Mouse (Mus musculus) left cerebral cortex, postnatal 10 days (tissue): Measurements from ENCODE around the gene Olfr221. TPM values are rescaled to one million over a fixed set of nuclear protein-coding genes. Genes with fewer than 3 reads are reported as not detected.
A peak's percentile ranks its signal among the peaks of the same experiment; 100 is the strongest.

ENCODE experiments used
- DNase-seq, 2 experiments: peaks; one replicate each; pipeline ENCODE4 v3.0.0; 2021 to 2022; ENCODE audit warnings: low spot score in 2 of 2, mixed read lengths in 1 of 2; ENCODE audit errors: extremely low spot score in 1 of 2
- intact Hi-C: fragments of 180-260 bp; cut with DNase I; formaldehyde crosslinking; loops from one replicate; pipeline ENCODE4 v1.15.1; 2025
- total RNA-seq, 2 experiments: library from RNA; stranded (reverse); gene quantifications; 2 replicates each; pipeline ENCODE4 v1.2.3; 2021

Olfr221 gene
- total RNA-seq, 2 experiments from 2014 or later = not detected

GRCm38 (mm10) chr14:52009361-52009760 lies 32.9 kb downstream of the Olfr221 start:
- intact Hi-C loops = no loop called here
- DNase-seq = no peak

DNA sequence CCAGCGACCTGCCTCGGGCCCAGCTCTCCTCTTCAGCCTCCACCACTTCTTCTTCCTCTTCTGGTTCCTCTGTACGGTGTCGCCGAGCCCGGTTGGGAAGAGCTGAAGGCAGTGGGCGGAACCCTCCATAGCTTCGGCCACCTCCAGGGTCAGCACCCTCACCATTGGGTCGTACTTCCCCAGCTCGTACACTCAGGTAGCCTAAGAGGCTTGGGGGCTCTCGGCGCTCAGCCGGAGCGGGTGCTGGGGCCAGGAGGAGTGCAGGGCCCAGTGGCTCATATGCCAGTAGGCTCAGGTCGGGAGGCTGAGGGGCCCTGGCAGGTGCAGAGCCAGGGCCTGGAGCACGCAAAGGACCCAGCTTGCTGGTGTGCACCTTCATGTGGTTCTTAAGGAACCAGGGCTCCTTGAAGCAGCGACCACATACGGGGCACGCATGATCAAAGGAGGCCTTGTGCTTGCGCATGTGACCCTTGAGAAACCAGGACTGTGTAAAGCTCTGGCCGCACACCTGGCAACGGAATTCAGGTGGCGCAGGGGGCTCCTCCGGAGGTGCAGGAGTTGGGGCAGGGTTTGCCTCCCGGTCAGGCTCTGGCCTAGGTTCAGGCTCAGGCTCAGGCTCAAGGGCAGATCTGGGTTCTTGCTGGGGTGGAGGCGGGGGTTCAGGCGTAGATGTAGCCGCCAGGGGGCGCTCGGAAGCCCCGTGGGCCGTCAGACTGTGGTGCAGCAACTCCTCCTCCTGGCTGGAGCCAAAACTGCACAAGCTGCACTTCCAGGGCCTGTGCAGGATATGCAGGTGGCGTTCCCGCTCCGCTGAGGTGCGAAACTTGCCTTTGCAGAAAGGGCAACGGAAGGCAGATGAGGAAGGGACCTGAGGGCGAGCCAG lies 33.7 kb downstream of the Olfr221 start:
- intact Hi-C loops = no loop called here
- peak; percentile 84 to 92 for DNase-seq

DNA sequence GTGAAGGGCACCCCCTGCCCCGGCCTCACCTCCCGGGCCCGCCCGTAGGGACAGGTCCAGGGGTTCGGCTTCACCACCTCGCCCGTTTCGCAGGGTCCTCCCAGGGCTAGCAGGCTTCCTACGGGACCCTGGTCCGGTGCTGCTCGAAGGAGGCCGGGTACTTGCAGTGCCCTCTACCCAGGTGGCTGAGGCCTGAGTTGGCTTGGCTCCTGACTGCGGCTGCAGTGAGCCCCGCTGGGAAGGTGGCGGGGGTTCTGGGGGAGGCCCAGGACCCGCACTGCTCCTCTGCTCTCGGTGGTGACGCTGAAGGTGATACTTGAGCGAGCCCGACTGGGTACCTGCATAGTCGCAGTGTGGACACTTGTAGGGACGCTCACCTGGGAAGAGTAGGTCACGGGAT lies 35.5 kb downstream of the Olfr221 start:
- intact Hi-C loops = no loop called here
- peak in 1 of 2 experiments; percentile 45 for DNase-seq

- intact Hi-C loops = no loop called here
- peak in 1 of 2 experiments; percentile 49 for DNase-seq
These were observed 36.0 kb downstream of the Olfr221 start for GRCm38 (mm10) chr14:52006241-52006640.

DNA sequence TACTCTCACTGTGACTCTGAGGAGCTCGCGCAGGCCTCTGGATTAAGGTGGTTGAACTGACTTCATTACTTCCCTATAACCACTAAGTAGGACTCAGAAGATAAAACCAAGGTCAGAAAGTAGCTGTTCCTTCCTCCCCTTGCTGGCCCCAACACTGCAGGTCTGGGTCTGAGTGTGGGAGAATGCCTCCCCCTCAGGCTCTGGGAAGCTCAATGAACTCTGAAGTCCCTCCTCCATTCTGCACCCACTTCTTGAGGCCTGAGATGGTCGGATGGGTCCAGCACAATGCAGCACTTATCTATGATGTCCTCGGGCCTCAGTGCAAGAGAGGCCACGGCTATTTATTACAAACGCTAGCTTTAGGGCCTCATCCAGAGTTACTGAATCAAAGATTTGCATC lies 36.6 kb downstream of the Olfr221 start:
- intact Hi-C loops = no loop called here

DNA sequence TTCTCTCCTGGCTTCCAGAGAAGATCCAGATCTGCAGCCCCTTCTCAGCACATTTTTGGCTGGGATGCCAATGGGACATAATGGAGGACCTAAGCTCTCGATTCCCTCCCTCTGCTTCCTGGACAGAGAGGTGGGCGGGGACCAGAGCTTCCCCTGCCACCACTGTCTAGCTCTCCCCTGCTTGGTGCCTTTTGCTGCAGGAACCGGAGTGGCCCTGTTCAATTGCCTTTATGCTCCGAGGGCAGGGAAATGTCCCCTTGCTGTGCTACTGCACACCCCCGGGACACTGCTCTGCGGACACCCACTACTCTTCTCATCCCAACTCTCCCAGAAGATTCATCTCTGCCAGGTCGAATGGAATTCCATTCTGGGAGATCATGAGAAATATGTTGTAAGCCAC lies 37.1 kb downstream of the Olfr221 start:
- no peak for DNase-seq
- intact Hi-C loops = no loop called here

More for the DNA sequence above, 36.6 kb downstream of the Olfr221 start:
- no peak for DNase-seq

DNA sequence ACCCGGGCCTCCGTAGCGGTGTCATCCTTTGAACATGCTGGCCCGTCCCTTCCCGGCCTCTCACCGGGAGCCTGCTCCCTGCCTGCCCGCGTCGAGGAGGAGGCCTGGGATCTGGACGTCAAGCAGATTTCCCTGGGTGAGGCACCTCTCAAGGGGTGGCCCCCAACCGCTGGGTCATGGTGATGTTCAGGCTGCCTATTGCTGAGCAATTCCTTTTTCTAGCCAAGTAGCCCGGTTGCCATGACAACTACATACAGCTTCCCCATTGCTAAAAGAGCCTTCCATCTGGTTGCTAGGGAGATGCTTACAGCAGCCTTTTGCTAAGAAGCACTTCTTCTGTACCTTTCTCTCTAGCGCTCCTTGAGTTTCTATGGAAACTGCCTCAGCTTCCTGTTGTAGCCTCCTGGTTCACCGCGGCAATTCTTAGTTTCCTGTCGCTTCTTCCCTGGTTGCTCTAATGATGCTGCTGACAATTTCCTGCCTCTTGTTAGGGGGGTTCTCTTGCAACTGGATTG lies 38.2 kb downstream of the Olfr221 start:
- peak; percentile 80 to 91 for DNase-seq
- intact Hi-C loops = loop anchor here (5.0 kb wide), 1 partner anchor 122 kb away; the partner anchor contains the start of gene Mettl17

- intact Hi-C loops = no loop called here
- DNase-seq = no peak
These were observed 44.8 kb downstream of the Olfr221 start for GRCm38 (mm10) chr14:51997483-51997882.

DNA sequence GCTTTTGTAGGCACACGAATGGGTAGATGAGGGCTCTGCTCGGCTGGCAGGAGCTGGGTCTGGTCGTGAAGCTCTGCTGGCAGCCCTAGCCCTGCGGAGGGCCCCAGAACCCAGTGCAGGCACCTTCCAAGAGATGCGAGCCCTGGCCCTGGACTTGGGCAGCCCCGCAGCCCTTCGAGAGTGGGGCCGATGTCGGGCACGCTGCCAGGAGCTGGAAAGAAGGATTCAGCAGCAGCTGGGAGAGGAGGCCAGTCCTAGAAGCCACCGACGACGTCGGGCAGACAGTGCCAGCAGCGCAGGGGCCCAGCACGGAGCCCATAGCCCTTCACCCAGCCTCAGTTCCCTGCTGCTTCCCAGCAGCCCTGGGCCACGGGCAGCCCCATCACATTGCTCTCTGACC lies 45.4 kb downstream of the Olfr221 start:
- DNase-seq = peak in 1 of 2 experiments; percentile 66

GRCm38 (mm10) chr14:51996231-51996841 lies 45.9 kb downstream of the Olfr221 start:
- intact Hi-C loops = no loop called here
- DNase-seq = no peak

More for the DNA sequence above, 45.4 kb downstream of the Olfr221 start:
- intact Hi-C loops = no loop called here

- intact Hi-C loops = no loop called here
- DNase-seq = no peak
These were observed 46.9 kb downstream of the Olfr221 start for GRCm38 (mm10) chr14:51995219-51995871.

DNA sequence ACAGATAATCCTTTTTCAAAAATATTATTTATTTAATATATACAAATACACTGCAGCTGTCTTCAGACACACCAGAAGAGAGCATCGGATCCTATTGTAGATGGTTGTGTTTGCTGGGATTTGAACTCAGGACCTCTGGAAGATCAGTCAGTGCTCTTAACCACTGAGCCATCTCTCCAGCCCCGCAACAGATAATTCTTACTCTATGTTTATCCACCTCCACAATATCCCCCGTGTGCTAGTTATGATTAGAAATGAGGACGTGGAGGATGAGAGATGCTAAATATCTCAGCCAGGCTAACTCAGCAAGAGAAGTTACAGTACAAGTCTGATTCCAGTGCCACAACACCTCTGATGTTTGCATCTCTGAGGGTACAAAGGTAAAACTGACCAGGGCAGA lies 47.8 kb downstream of the Olfr221 start:
- intact Hi-C loops = no loop called here
- no peak for DNase-seq

- intact Hi-C loops = no loop called here
- DNase-seq = no peak
These were observed 52.7 kb downstream of the Olfr221 start for GRCm38 (mm10) chr14:51989461-51989970.

GRCm38 (mm10) chr14:51988731-51989130 lies 53.5 kb downstream of the Olfr221 start:
- intact Hi-C loops = no loop called here
- DNase-seq = no peak

- intact Hi-C loops = no loop called here
- DNase-seq = no peak
These were observed 55.1 kb downstream of the Olfr221 start for GRCm38 (mm10) chr14:51987177-51987576.

DNA sequence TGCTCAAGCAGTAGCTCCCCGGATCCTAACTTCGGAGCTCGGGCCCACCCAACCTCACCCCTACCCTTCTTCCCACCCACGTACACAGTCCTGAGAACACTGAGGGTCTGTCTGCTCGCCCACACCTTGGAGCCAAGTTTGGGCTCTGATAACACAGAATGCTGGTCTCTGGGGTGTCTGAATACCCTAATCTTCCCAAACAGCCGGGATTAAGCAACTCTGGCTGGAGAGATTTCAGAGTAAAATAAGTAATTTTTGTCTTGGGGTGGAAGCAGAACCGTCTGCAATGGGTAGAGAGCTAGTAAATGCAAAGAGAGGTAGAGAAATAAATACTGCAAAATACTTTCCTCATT lies 56.1 kb downstream of the Olfr221 start:
- intact Hi-C loops = no loop called here

DNA sequence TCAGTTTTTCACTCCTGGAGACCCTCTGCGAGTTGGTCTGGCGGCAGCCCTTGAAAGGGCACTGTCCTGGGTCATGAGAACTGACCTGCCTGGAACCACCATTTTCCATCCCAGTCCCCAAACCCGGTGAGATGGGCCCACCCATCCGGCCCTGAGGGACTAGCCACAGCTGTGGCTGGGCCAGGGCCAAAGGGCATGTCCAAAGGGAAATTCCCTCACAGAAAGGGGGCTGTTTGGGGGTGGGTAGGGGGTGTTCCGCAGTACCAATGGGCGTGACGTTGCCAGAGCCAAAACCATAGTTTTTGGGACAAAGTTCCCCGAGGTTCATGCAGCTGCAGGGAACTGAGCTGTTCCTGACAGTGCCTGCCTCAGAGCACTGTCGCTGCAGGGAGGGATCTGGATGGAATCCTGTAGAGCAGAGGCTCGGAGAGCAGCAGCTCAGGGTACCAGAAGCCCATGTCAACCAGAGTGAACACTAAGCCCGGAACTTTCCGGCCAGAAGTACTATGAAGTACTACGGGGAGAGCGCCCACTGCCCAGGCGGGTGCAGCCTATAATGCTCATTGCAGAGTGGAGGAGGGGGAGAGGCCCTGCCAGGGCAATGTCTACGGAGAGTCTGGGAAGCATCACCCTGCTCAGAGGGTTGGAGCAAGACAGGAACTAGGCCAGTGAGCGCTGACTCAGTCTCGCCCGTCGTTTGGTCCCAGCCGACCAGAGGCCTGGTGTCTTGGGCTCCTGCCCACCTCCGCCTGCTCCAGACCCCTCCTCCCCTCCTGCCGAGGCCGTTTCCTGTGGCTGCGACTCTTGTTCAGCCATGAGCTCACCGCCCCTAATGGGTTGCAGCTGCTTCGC lies 56.7 kb downstream of the Olfr221 start:
- intact Hi-C loops = no loop called here

More for the DNA sequence above, 56.1 kb downstream of the Olfr221 start:
- no peak for DNase-seq

More for the DNA sequence above, 56.7 kb downstream of the Olfr221 start:
- peak; percentile 71 to 94 for DNase-seq
